Mouse (Mus musculus) hindbrain, embryonic 14.5 days (tissue): ENCODE measurements around the gene Gm45234. TPM values are rescaled to one million over a fixed set of nuclear protein-coding genes. Genes with fewer than 3 reads are reported as not detected.
A peak's percentile ranks its signal among the peaks of the same experiment; 100 is the strongest.

ENCODE experiments used
- ATAC-seq: fragments of 200-750 bp; cut with Nextera tagmentation; 2 replicates; pipeline ENCODE4 v1.8.0; 2017; ENCODE audit warnings: moderate number of reproducible peaks, mild to moderate bottlenecking, moderate TSS enrichment, moderate library complexity; ENCODE audit not compliant: low FRiP score
- DNase-seq: peaks from one replicate; pipeline ENCODE4 v3.0.0-alpha.2; 2015; ENCODE audit warnings: low spot score
- H3K27ac ChIP-seq: fragments of 300-500 bp; sonication (generic); 2 replicates; pipeline ENCODE4 v1.5.1; 2014; ENCODE audit warnings: mild to moderate bottlenecking, moderate library complexity
- H3K27me3 ChIP-seq: fragments of 300-500 bp; sonication (generic); 2 replicates; pipeline ENCODE4 v1.6.1; 2014; ENCODE audit warnings: mild to moderate bottlenecking, low read length, mixed read lengths; ENCODE audit not compliant: control insufficient read depth, insufficient read depth
- H3K36me3 ChIP-seq: fragments of 300-500 bp; sonication (generic); replicated peaks from 2 replicates; pipeline ENCODE4 v1.6.1; 2014; ENCODE audit not compliant: control insufficient read depth, insufficient read depth
- H3K4me1 ChIP-seq: fragments of 300-500 bp; sonication (generic); replicated peaks from 2 replicates; pipeline ENCODE4 v1.6.1; 2014; ENCODE audit warnings: antibody characterized with exemption, low read length, mixed read lengths; ENCODE audit not compliant: control insufficient read depth, insufficient read depth
- H3K4me2 ChIP-seq: fragments of 300-500 bp; sonication (generic); replicated peaks from 2 replicates; pipeline ENCODE4 v1.6.1; 2014; ENCODE audit warnings: mild to moderate bottlenecking, moderate library complexity
- H3K4me3 ChIP-seq: fragments of 300-500 bp; sonication (generic); replicated peaks from 2 replicates; pipeline ENCODE4 v1.5.1; 2014; ENCODE audit warnings: mild to moderate bottlenecking, low read length
- H3K9ac ChIP-seq: fragments of 300-500 bp; sonication (generic); 2 replicates; pipeline ENCODE4 v1.6.1; 2014
- H3K9me3 ChIP-seq: fragments of 300-500 bp; sonication (generic); 2 replicates; pipeline ENCODE4 v1.6.1; 2016; ENCODE audit warnings: low read length; ENCODE audit not compliant: control insufficient read depth
- WGBS: fragments of 180-500 bp; shearing (Covaris S2); extraction: QIAGEN DNeasy Blood & Tissue Kit; methylation state at CpG from one replicate; pipeline ENCODE4 v1.1.7; 2014; 5-methylcytosine and 5-hydroxymethylcytosine counted together
- polyA plus RNA-seq: library from polyadenylated mRNA; unstranded; fragments of >200 nt; fragmentation: Nextera tagmentation; extraction: Ambion mirVana; gene quantifications from 2 replicates; pipeline ENCODE4 v1.2.1, GENCODE M21; 2014

Gene Gm45234
- polyA plus RNA-seq, 1 experiment from 2014 or later: not detected

GRCm38 (mm10) chr6:124706061-124706627 is 49.7 kb downstream of the Gm45234 start:
- H3K9me3 ChIP-seq: no peaks in the 10 kb centered on the region
- no peak overlapping the region for H3K4me2 ChIP-seq
- H3K27me3 ChIP-seq: no peaks in the 10 kb centered on the region
- H3K4me3 ChIP-seq: no peak overlapping the region
- 88% methylated on average over 5 of the region's 5 CpGs for WGBS
- ATAC-seq: no peak
- DNase-seq: no peak
- H3K4me1 ChIP-seq: peaks cover 9% of the 10 kb centered on the region
- H3K36me3 ChIP-seq: peaks cover 60% of the 10 kb centered on the region
- H3K9ac ChIP-seq: no peak overlapping the region
- H3K27ac ChIP-seq: no peak overlapping the region

DNA sequence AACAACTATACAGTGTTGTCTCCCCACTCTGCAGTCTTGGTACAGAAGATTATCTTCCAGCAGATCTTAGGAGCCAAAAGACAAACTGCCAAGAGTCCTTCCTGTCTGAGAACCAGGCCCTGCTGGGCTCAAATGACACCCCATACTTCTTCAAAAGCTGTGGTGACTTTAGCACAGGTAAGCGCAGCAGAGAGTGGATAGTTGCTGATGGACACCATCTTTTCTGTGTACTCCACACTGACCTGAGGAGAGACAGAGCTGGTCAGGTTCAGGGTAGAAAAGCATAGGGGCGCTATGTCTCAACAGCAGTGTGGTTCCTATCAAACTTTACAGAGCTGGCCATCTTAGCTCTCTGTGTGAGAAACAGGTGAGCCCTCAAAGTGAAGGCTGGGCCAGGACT is 51.4 kb downstream of the Gm45234 start:
- Histone ChIP-seq H3K27me3 (no peaks in the 10 kb centered on the region), H3K9ac (no peak overlapping the region), H3K4me1 (no peaks in the 10 kb centered on the region), H3K27ac (no peak overlapping the region), H3K9me3 (no peaks in the 10 kb centered on the region), H3K36me3 (peaks cover 77% of the 10 kb centered on the region), H3K4me3 (no peak overlapping the region), H3K4me2 (no peak overlapping the region)
- DNase-seq (no peak), ATAC-seq (no peak)
- WGBS: 95% methylated on average over 2 of the region's 2 CpGs

DNA sequence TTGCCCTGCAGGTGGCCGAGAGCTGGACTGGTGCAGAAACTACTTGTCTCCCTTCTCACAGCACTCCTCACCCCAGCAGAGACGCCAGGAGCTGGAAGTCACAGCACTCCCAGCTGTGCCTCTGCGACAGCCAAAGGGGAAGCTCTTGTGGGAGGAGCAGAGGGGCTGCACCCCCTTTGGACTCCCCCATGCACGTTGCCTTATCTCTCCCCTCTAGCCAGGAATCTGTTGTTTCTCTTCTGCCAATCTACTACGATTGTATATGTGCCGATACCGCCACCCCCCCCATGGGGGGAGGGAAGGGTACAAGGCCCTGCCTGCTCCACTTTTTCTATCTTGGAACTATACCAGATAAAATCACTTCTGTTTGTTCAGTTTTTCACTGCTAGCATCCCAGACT is 52.0 kb downstream of the Gm45234 start:
- no peak overlapping the region for H3K4me3 ChIP-seq
- no peaks in the 10 kb centered on the region for H3K4me1 ChIP-seq
- no peak for DNase-seq
- H3K27me3 ChIP-seq: no peaks in the 10 kb centered on the region
- no peak overlapping the region for H3K9ac ChIP-seq
- WGBS: 80% methylated on average over 7 of the region's 7 CpGs
- no peak overlapping the region for H3K4me2 ChIP-seq
- no peaks in the 10 kb centered on the region for H3K9me3 ChIP-seq
- ATAC-seq: no peak
- no peak overlapping the region for H3K27ac ChIP-seq
- peaks cover 83% of the 10 kb centered on the region for H3K36me3 ChIP-seq

- peak; percentile 62; the same call in 1 of the 2 replicates for ATAC-seq
- Histone ChIP-seq H3K4me3 (no peak overlapping the region), H3K27ac (no peak overlapping the region), H3K9me3 (no peaks in the 10 kb centered on the region), H3K9ac (no peak overlapping the region), H3K27me3 (no peaks in the 10 kb centered on the region), H3K4me1 (no peaks in the 10 kb centered on the region), H3K4me2 (no peak overlapping the region), H3K36me3 (peaks cover 76% of the 10 kb centered on the region)
- DNase-seq: peak; percentile 66
- 55% methylated on average over 3 of the region's 3 CpGs for WGBS
Observed at GRCm38 (mm10) chr6:124702784-124703103, 53.1 kb downstream of the Gm45234 start.

- WGBS: 95% methylated on average over 17 of the region's 17 CpGs
Observed at GRCm38 (mm10) chr6:124702102-124702783, 53.6 kb downstream of the Gm45234 start.

DNA sequence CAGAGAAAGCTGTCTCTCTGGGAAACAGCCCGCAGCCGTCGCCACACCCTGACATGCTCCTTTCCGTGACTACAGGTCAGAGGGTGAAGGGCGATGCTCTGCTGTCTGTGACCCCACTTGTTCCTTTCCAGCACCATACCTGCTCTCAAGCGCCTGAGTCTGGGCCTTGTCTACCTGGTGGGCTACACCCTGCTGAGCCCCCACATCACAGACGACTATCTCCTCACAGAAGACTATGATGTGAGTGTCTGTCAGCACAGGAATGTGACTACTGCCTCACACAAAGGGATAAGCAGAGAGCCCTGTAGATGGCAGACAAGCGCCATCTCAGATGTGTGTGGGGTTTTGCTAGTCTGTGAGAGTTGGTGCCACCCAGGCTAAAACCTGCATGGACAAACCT is 54.5 kb downstream of the Gm45234 start:
- Histone ChIP-seq H3K4me3 (no peak overlapping the region), H3K9ac (no peak overlapping the region), H3K4me2 (no peak overlapping the region), H3K4me1 (no peaks in the 10 kb centered on the region), H3K9me3 (no peaks in the 10 kb centered on the region), H3K27me3 (no peaks in the 10 kb centered on the region), H3K27ac (no peak overlapping the region), H3K36me3 (peaks cover 75% of the 10 kb centered on the region)
- 75% methylated on average over 8 of the region's 8 CpGs for WGBS
- ATAC-seq: no peak
- no peak for DNase-seq

More at GRCm38 (mm10) chr6:124702102-124702783, 53.6 kb downstream of the Gm45234 start:
- peaks cover 76% of the 10 kb centered on the region for H3K36me3 ChIP-seq
- DNase-seq (no peak), ATAC-seq (peak; percentile 15; the same call in 1 of the 2 replicates)
- H3K27me3 ChIP-seq: no peaks in the 10 kb centered on the region
- no peak overlapping the region for H3K9ac ChIP-seq
- H3K4me1 ChIP-seq: no peaks in the 10 kb centered on the region
- H3K9me3 ChIP-seq: no peaks in the 10 kb centered on the region
- no peak overlapping the region for H3K4me3 ChIP-seq
- H3K4me2 ChIP-seq: no peak overlapping the region
- no peak overlapping the region for H3K27ac ChIP-seq

- H3K9ac ChIP-seq: no peak overlapping the region
- no peak overlapping the region for H3K4me3 ChIP-seq
- H3K9me3 ChIP-seq: no peaks in the 10 kb centered on the region
- no peak overlapping the region for H3K27ac ChIP-seq
- no peaks in the 10 kb centered on the region for H3K27me3 ChIP-seq
- DNase-seq (no peak), ATAC-seq (peak; percentile 22; the same call in 1 of the 2 replicates)
- H3K4me1 ChIP-seq: no peaks in the 10 kb centered on the region
- H3K4me2 ChIP-seq: no peak overlapping the region
- H3K36me3 ChIP-seq: peaks cover 66% of the 10 kb centered on the region
- WGBS: 83% methylated on average over 11 of the region's 11 CpGs
Observed at GRCm38 (mm10) chr6:124699962-124700610, 55.7 kb downstream of the Gm45234 start.

DNA sequence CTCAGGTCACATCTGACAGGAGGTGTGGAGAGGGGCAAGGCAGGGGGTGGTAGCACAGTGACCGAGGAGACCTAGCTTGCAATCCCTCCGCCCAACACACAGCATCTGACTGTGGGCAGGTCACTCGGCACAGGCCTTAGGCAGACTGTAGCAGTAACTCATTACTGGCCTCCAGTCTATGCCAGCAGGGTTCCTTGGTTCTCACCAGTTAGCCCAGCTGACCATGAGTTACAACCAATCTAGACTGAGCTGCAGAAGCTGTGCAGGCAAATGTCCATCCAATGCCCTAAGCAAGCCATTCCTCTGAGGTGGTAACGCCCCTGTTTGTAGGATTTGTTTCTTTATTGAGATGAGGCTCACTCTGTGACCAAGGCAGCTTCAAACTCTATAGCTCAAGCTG is 56.5 kb downstream of the Gm45234 start:
- Histone ChIP-seq H3K27ac (no peak overlapping the region), H3K9ac (no peak overlapping the region), H3K4me2 (no peak overlapping the region), H3K36me3 (peaks cover 59% of the 10 kb centered on the region), H3K4me3 (no peak overlapping the region), H3K27me3 (no peaks in the 10 kb centered on the region), H3K9me3 (no peaks in the 10 kb centered on the region), H3K4me1 (no peaks in the 10 kb centered on the region; the same call in 1 of the 2 replicates)
- no peak for ATAC-seq
- DNase-seq: no peak
- WGBS: 86% methylated on average over 4 of the region's 4 CpGs

DNA sequence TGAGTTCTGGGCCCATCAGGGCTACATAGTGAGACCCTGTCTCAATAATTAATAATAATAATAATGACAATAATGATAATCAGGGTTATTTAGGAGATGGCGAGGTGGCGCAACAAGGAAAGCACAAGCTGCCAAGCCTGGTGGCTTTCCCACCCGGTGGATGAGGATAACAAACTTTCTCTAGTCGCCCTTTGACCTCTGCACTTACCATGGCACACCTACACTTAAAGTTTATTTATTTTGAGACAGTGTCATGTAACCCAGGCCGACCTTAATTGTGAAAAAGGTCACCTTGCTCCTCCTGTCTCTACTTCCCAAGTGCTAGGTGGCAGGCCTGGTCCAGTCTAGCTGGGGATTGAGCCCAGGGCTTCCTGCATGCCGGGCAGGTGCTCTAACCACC is 57.1 kb downstream of the Gm45234 start:
- Histone ChIP-seq H3K9me3 (no peaks in the 10 kb centered on the region), H3K9ac (no peak overlapping the region), H3K4me3 (no peak overlapping the region), H3K27me3 (no peaks in the 10 kb centered on the region), H3K27ac (no peak overlapping the region), H3K4me2 (no peak overlapping the region), H3K4me1 (no peaks in the 10 kb centered on the region; the same call in 1 of the 2 replicates), H3K36me3 (peaks cover 53% of the 10 kb centered on the region)
- DNase-seq: no peak
- no peak for ATAC-seq
- 88% methylated on average over 6 of the region's 6 CpGs for WGBS
